Mouse (Mus musculus) liver, embryonic 11.5 days (tissue): Measurements from ENCODE around the gene Ptprb. TPM values are rescaled to one million over a fixed set of nuclear protein-coding genes. Genes with fewer than 3 reads are reported as not detected.
A peak's percentile ranks its signal among the peaks of the same experiment; 100 is the strongest.

Experiments used
- ATAC-seq: fragments of 200-750 bp; cut with Nextera tagmentation; replicated peaks from 2 replicates; pipeline ENCODE4 v1.8.0; 2017; ENCODE audit warnings: moderate number of reproducible peaks, mild to moderate bottlenecking, moderate TSS enrichment, moderate library complexity; ENCODE audit not compliant: low FRiP score
- DNase-seq: peaks from one replicate; pipeline ENCODE4 v3.0.0-alpha.2; 2017; ENCODE audit warnings: low spot score
- H3K27ac ChIP-seq: fragments of 300-500 bp; sonication (generic); 2 replicates; pipeline ENCODE4 v1.5.1; 2014; ENCODE audit warnings: mild to moderate bottlenecking, low read depth, low read length, control low read depth
- H3K27me3 ChIP-seq: fragments of 300-500 bp; sonication (generic); replicated peaks from 2 replicates; pipeline ENCODE4 v1.6.1; 2014; ENCODE audit warnings: low read length, mixed read lengths; ENCODE audit not compliant: control insufficient read depth, insufficient read depth
- H3K36me3 ChIP-seq: fragments of 300-500 bp; sonication (generic); 2 replicates; pipeline ENCODE4 v1.6.1; 2014; ENCODE audit warnings: mild to moderate bottlenecking, low read length, moderate library complexity, mixed read lengths; ENCODE audit not compliant: control insufficient read depth, insufficient read depth
- H3K4me1 ChIP-seq: fragments of 300-500 bp; sonication (generic); replicated peaks from 2 replicates; pipeline ENCODE4 v1.6.1; 2014; ENCODE audit warnings: low read length, mixed read lengths; ENCODE audit not compliant: control insufficient read depth, insufficient read depth
- H3K4me2 ChIP-seq: fragments of 300-500 bp; sonication (generic); 2 replicates; pipeline ENCODE4 v1.6.1; 2014; ENCODE audit warnings: mild to moderate bottlenecking, control low read depth, moderate library complexity
- H3K4me3 ChIP-seq: fragments of 300-500 bp; sonication (generic); 2 replicates; pipeline ENCODE4 v1.5.1; 2014; ENCODE audit warnings: low read depth, low read length, control low read depth
- H3K9ac ChIP-seq: fragments of 300-500 bp; sonication (generic); 2 replicates; pipeline ENCODE4 v1.6.1; 2014; ENCODE audit warnings: low read depth, low read length, control low read depth
- H3K9me3 ChIP-seq: fragments of 300-500 bp; sonication (generic); 2 replicates; pipeline ENCODE4 v1.6.1; 2016; ENCODE audit warnings: low read length, inconsistent platforms, mixed read lengths; ENCODE audit not compliant: control insufficient read depth
- WGBS: fragments of 180-500 bp; shearing (Covaris S2); extraction: QIAGEN DNeasy Blood & Tissue Kit; methylation state at CpG from one replicate; pipeline ENCODE4 v1.1.7; 2014; 5-methylcytosine and 5-hydroxymethylcytosine counted together
- polyA plus RNA-seq: library from polyadenylated mRNA; unstranded; fragments of >200 nt; fragmentation: Nextera tagmentation; extraction: Ambion mirVana; gene quantifications from 2 replicates; pipeline ENCODE4 v1.2.1, GENCODE M21; 2014

Gene Ptprb
- polyA plus RNA-seq, 1 experiment from 2014 or later, result 2.7 TPM

- H3K4me2 ChIP-seq, result no peak overlapping the region
These were observed 29.0 kb downstream of the Ptprb start for GRCm38 (mm10) chr10:116304355-116304754.

GRCm38 (mm10) chr10:116309460-116309859, 34.1 kb downstream of the Ptprb start:
- no peak for ATAC-seq
- Histone ChIP-seq H3K9ac (no peak overlapping the region), H3K9me3 (no peaks in the 10 kb centered on the region), H3K4me2 (no peak overlapping the region), H3K36me3 (no peaks in the 10 kb centered on the region), H3K27me3 (no peaks in the 10 kb centered on the region), H3K27ac (no peak overlapping the region), H3K4me3 (no peak overlapping the region), H3K4me1 (no peaks in the 10 kb centered on the region)
- no peak for DNase-seq
- 77% methylated on average over 2 of the region's 2 CpGs for WGBS

More at GRCm38 (mm10) chr10:116304355-116304754, 29.0 kb downstream of the Ptprb start:
- no peak overlapping the region for H3K27ac ChIP-seq
- H3K36me3 ChIP-seq, result no peaks in the 10 kb centered on the region
- no peak overlapping the region for H3K9ac ChIP-seq
- 86% methylated on average over 4 of the region's 4 CpGs for WGBS
- ATAC-seq, result no peak
- H3K27me3 ChIP-seq, result peaks cover 21% of the 10 kb centered on the region
- H3K9me3 ChIP-seq, result no peaks in the 10 kb centered on the region
- H3K4me3 ChIP-seq, result no peak overlapping the region
- DNase-seq, result no peak
- H3K4me1 ChIP-seq, result no peaks in the 10 kb centered on the region

DNA sequence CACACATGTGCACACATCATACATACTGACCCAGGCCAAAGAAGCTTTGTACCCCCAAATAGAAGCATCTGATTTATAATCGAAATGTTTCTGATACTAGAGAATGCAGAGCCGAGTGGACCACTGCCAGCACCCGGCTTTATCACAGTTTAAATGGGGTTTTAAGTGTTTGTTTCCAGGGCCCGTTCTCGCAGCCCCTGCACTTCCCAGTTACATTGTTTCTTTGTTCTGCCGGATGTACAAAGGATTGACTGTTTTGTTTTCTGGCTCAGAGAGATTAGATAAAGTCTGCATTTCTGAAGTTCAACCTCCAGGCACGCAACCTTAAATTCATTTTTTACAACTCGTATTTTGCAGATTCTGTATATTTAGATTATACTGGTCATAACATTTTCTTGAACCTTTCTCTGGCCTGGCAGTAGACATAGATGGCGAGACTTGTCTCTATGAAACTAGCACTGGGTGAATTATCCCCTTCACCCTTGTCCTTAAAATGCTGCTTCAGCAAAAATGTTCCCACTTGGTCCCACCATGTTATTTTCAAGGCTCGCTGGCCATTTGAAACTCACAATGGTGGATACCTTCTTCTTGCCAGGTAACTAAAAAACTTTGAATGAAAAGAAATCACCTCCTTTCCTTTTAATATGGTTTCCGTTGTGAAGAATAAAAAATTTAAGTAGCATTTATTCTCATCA, 35.3 kb downstream of the Ptprb start:
- no peak overlapping the region for H3K27ac ChIP-seq
- H3K4me1 ChIP-seq, result no peaks in the 10 kb centered on the region
- no peak overlapping the region for H3K4me2 ChIP-seq
- H3K4me3 ChIP-seq, result no peak overlapping the region
- H3K36me3 ChIP-seq, result no peaks in the 10 kb centered on the region
- 52% methylated on average over 11 of the region's 11 CpGs for WGBS
- H3K9me3 ChIP-seq, result no peaks in the 10 kb centered on the region
- no peaks in the 10 kb centered on the region for H3K27me3 ChIP-seq
- no peak for DNase-seq
- ATAC-seq, result no peak
- H3K9ac ChIP-seq, result no peak overlapping the region

DNA sequence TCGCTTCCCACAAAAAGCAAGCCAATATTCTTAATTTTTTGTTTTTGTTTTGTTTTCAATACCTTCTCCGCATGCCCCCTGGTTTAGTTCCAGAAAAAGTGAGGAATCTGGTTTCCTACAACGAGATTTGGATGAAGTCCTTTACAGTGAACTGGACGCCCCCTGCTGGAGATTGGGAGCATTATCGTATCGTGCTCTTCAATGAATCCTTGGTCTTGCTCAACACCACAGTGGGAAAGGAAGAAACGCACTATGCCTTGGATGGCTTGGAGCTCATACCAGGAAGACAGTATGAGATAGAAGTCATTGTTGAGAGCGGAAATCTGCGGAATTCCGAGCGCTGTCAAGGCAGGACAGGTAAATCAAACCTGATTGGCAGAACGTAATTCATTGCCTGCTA, 43.9 kb downstream of the Ptprb start:
- H3K4me1 ChIP-seq, result no peaks in the 10 kb centered on the region
- no peak overlapping the region for H3K4me3 ChIP-seq
- H3K9me3 ChIP-seq, result no peaks in the 10 kb centered on the region
- DNase-seq, result peak; percentile 49
- no peak overlapping the region for H3K4me2 ChIP-seq
- ATAC-seq, result peak; percentile 45; the same call in 1 of the 2 replicates
- WGBS, result 21% methylated on average over 12 of the region's 12 CpGs
- no peak overlapping the region for H3K9ac ChIP-seq
- no peaks in the 10 kb centered on the region for H3K27me3 ChIP-seq
- no peaks in the 10 kb centered on the region for H3K36me3 ChIP-seq
- no peak overlapping the region for H3K27ac ChIP-seq

DNA sequence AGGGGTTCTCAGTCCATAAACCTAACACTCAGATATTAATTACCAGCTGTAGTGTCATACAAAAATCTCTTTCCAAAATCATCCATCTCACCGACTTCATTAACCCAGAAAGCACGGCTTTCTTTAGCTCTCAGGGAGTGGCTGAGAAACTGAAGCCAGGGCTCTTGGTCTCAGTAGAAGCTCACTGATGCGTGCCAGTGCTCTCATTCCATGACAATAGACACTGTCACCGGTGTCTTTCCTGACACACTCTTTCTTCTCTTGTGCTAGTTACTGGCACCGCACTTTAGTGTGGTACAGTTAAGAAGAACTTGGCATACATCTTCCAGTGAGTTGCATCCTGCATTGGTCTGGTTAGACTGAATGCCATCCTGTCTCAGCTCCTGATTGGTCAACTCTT, 53.8 kb downstream of the Ptprb start:
- 76% methylated on average over 5 of the region's 5 CpGs for WGBS
- H3K4me2 ChIP-seq, result no peak overlapping the region
- H3K9ac ChIP-seq, result no peak overlapping the region
- H3K27me3 ChIP-seq, result no peaks in the 10 kb centered on the region
- H3K4me3 ChIP-seq, result no peak overlapping the region
- no peaks in the 10 kb centered on the region for H3K4me1 ChIP-seq
- H3K27ac ChIP-seq, result no peak overlapping the region
- no peaks in the 10 kb centered on the region for H3K9me3 ChIP-seq
- H3K36me3 ChIP-seq, result no peaks in the 10 kb centered on the region
- DNase-seq (no peak), ATAC-seq (no peak)

DNA sequence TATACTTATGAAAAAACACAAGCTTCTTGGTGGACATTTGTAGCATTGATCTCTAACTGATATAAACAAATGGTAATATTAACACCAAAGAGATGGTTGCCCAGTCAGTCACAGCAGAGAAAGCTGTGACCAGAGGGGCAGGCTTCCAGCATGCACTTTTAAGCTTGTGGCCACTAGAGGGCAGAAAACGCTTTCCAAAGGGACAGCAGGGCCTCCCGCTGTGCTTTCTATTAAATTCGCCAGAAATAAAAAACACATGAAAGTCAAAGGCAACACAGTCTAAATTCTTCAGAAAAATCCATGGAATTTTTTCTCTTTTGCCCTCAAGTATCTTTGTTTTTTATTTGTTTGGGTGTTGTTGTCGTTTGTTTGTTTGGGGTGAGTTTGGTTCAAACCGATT, 55.1 kb downstream of the Ptprb start:
- H3K27ac ChIP-seq, result no peak overlapping the region
- no peak overlapping the region for H3K4me3 ChIP-seq
- H3K36me3 ChIP-seq, result no peaks in the 10 kb centered on the region
- ATAC-seq (no peak; the same call in 1 of the 2 replicates), DNase-seq (no peak)
- no peaks in the 10 kb centered on the region for H3K4me1 ChIP-seq
- H3K27me3 ChIP-seq, result no peaks in the 10 kb centered on the region
- no peaks in the 10 kb centered on the region for H3K9me3 ChIP-seq
- H3K4me2 ChIP-seq, result no peak overlapping the region; the same call in 1 of the 2 replicates
- no peak overlapping the region for H3K9ac ChIP-seq
- 26% methylated on average over 5 of the region's 5 CpGs for WGBS

DNA sequence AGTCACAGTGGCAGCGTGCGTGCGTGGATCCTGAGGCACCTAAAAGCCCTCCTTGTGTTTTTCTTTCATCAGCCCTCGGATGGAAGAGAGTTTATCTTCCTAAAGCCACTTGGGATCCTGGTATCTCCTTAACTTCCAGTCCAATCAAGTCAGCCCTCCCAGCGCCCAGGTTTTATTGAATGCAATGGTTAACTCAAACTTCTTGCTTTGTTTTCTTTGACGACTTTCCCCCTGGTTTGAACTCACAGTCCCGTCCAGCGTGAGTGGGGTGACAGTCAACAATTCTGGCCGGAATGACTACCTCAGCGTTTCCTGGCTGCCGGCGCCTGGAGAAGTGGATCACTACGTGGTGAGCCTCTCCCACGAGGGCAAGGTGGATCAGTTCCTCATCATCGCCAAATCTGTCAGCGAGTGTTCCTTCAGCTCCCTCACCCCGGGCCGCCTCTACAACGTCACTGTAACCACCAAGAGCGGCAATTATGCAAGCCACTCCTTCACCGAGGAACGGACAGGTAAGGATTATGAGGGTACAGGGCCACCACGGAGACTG, 55.7 kb downstream of the Ptprb start:
- H3K9ac ChIP-seq, result no peak overlapping the region
- H3K27me3 ChIP-seq, result no peaks in the 10 kb centered on the region
- no peaks in the 10 kb centered on the region for H3K4me1 ChIP-seq
- no peak for DNase-seq
- 50% methylated on average over 23 of the region's 23 CpGs for WGBS
- H3K9me3 ChIP-seq, result no peaks in the 10 kb centered on the region
- no peak overlapping the region for H3K4me3 ChIP-seq
- no peak overlapping the region for H3K27ac ChIP-seq
- H3K36me3 ChIP-seq, result no peaks in the 10 kb centered on the region
- H3K4me2 ChIP-seq, result peak overlapping the region; percentile 34
- ATAC-seq, result no peak

- H3K4me2 ChIP-seq, result no peak overlapping the region
- no peaks in the 10 kb centered on the region for H3K27me3 ChIP-seq
- H3K4me1 ChIP-seq, result no peaks in the 10 kb centered on the region
- no peaks in the 10 kb centered on the region for H3K9me3 ChIP-seq
- whole genome bisulfite sequencing, result 77% methylated on average over 16 of the region's 16 CpGs
- no peaks in the 10 kb centered on the region for H3K36me3 ChIP-seq
- H3K27ac ChIP-seq, result no peak overlapping the region
- DNase-seq, result no peak
- no peak overlapping the region for H3K4me3 ChIP-seq
- H3K9ac ChIP-seq, result no peak overlapping the region
- ATAC-seq, result no peak
These were observed 58.3 kb downstream of the Ptprb start for GRCm38 (mm10) chr10:116333666-116334065.

DNA sequence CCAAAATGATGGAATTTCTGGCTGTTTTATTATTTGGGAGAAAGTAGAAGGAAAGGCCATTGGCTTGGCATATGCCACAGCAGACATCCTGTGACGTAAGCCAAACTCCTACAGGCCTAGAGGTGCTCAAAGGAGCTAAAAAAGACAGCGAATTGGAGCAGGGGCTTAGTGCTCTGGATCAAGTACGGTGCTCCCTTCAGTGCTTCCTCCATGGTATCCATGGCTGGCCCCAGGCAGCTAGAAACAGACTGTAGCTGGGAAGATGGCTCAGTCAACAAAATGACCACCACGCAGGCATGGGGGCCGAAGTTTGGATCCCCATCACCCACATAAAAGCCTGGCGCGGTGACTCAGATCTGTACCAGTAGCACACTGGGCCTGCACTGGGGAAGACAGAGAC, 58.8 kb downstream of the Ptprb start:
- Histone ChIP-seq H3K9me3 (no peaks in the 10 kb centered on the region), H3K27me3 (no peaks in the 10 kb centered on the region), H3K4me1 (no peaks in the 10 kb centered on the region), H3K9ac (no peak overlapping the region), H3K4me2 (no peak overlapping the region), H3K27ac (no peak overlapping the region), H3K36me3 (no peaks in the 10 kb centered on the region), H3K4me3 (no peak overlapping the region)
- no peak for ATAC-seq
- no peak for DNase-seq
- 91% methylated on average over 7 of the region's 7 CpGs for WGBS
